Mouse (Mus musculus) lung, adult 2 months (tissue): Measurements from ENCODE around the gene Pitpnc1.

Experiments
- CTCF ChIP-seq: fragments of 200-500 bp; IDR thresholded peaks from 2 replicates; pipeline ENCODE4 v1.5.1; 2011; ENCODE audit warnings: mild to moderate bottlenecking, low read length, control low read depth; ENCODE audit not compliant: insufficient read depth
- POLR2A ChIP-seq: fragments of 200-500 bp; IDR thresholded peaks from 2 replicates; pipeline ENCODE4 v1.6.1; 2011; ENCODE audit warnings: low read depth, mild to moderate bottlenecking, control low read depth, low read length, borderline replicate concordance; ENCODE audit errors: extremely low read depth

DNA sequence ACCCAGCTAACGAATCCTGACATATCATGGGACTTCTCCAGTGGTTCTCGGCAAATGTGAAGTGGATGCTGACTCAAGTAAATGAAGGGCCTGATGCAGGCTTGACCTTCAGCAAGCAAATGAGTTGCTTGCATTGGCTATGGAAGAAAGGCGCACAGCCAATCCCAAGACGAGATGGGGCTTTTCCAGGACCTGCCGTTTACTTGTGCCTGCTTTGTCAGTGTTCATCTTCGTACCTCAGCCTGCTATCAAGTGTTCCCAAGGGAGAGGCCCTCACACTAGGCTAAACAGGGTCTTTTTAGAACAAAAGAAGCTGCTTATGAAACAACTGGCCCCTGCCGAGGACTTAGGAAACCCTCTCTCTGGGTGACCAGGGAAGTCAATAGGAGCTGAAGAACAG is 120.7 kb downstream of the Pitpnc1 start:
- TF ChIP-seq POLR2A: no peak
- no peak for TF ChIP-seq CTCF
